Mouse (Mus musculus) ES-Bruce4 (cell line): ENCODE measurements around the gene Gdpd5.

Experiments used
- CTCF ChIP-seq: IDR thresholded peaks from one replicate; pipeline ENCODE4 v1.8.1; 2011; ENCODE audit warnings: low read depth, low read length
- EP300 ChIP-seq: IDR thresholded peaks from 2 replicates; pipeline ENCODE4 v1.6.1; 2011; ENCODE audit warnings: low read depth, low read length; ENCODE audit not compliant: insufficient read depth
- POLR2A ChIP-seq: IDR thresholded peaks from one replicate; pipeline ENCODE4 v1.8.1; 2011; ENCODE audit warnings: low read length; ENCODE audit not compliant: insufficient read depth

- TF ChIP-seq CTCF (no peak), EP300 (no peak), POLR2A (no peak)
Observed at GRCm38 (mm10) chr7:99476558-99477114, 95.4 kb downstream of the Gdpd5 start.
